Mouse (Mus musculus) liver, adult 2 months (tissue): ENCODE measurements around the gene Syne2.

Experiments
- CTCF ChIP-seq: fragments of 200-500 bp; IDR thresholded peaks from 2 replicates; pipeline ENCODE4 v1.5.1; 2011; ENCODE audit warnings: low read depth, low read length, control low read depth
- POLR2A ChIP-seq: fragments of 200-500 bp; IDR thresholded peaks from 2 replicates; pipeline ENCODE4 v1.6.1; 2011; ENCODE audit warnings: low read length, control low read depth; ENCODE audit not compliant: insufficient read depth; ENCODE audit errors: extremely low read depth

DNA sequence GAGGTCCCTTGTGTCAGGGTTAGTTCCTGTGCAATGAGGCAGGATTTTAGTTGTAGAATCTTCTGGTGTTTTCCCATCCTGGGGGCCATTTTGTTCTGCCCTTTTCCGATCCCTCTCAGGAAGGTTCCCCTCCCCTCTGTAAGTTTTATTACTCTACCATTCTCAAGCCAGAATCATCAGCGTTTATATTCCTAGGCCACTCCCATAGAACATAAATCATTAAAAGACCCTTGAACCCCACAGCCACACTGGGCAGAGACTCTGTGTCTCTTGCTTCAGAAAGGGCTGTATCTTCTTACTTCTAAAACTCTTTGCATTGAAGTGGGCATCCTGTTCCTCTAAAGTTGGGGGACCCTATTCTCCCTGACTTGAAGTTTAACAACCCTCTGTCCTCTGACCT, 180.5 kb downstream of the Syne2 start:
- TF ChIP-seq CTCF (no peak), POLR2A (no peak)
